Mouse (Mus musculus): ENCODE measurements around the gene Gm21987. TPM values are rescaled to one million over a fixed set of nuclear protein-coding genes. Genes with fewer than 3 reads are reported as not detected.
"Not testable (repeated sequence)": the region's sequence is repeated elsewhere in the genome, so short reads cannot be mapped to it uniquely, and the experiment has no call there.

Gene Gm21987
- not detected for total RNA-seq (2021)
- long read RNA-seq, experiment 1, partial matches to known transcripts, result 0 of 2 reads
- long read RNA-seq, experiment 1, other reads (novel, unspliced or antisense), result 2 of 2 reads
- long read RNA-seq, experiment 2, result 0 reads

GRCm38 (mm10) chr16:38346529-38347325 lies at the start of gene Gm21987, which contains the start of gene Cox17:
Gm21987 (plus strand) TSS chr16:38347040.
Cox17 (plus strand) TSS chr16:38346991.
- DNase-seq (ENCODE audit: low spot score in 2 of 2), result peak; percentile 89 to 94

- no peak for DNase-seq (ENCODE audit: low spot score in 2 of 2)
Measured at GRCm38 (mm10) chr16:38298410-38298809, 48.4 kb upstream of the Gm21987 start.

GRCm38 (mm10) chr16:38302367-38302766 lies 44.5 kb upstream of the Gm21987 start:
- no peak for DNase-seq (ENCODE audit: low spot score in 2 of 2)

GRCm38 (mm10) chr16:38304460-38305194 lies 42.2 kb upstream of the Gm21987 start:
- no peak for DNase-seq (ENCODE audit: low spot score in 2 of 2)

GRCm38 (mm10) chr16:38306571-38307220 lies 40.1 kb upstream of the Gm21987 start:
- no peak for DNase-seq (ENCODE audit: low spot score in 2 of 2)

- DNase-seq (ENCODE audit: low spot score in 2 of 2), result no peak
Measured at GRCm38 (mm10) chr16:38307221-38307605, 39.6 kb upstream of the Gm21987 start.

GRCm38 (mm10) chr16:38307651-38308050 lies 39.2 kb upstream of the Gm21987 start:
- no peak for DNase-seq (ENCODE audit: low spot score in 2 of 2)

GRCm38 (mm10) chr16:38308195-38308594 lies 38.6 kb upstream of the Gm21987 start:
- DNase-seq (ENCODE audit: low spot score in 2 of 2), result no peak

- no peak for DNase-seq (ENCODE audit: low spot score in 2 of 2)
Measured at GRCm38 (mm10) chr16:38318492-38318891, 28.3 kb upstream of the Gm21987 start.

GRCm38 (mm10) chr16:38319087-38319486 lies 27.8 kb upstream of the Gm21987 start:
- no peak for DNase-seq (ENCODE audit: low spot score in 2 of 2)

- DNase-seq (ENCODE audit: low spot score in 2 of 2), result peak; percentile 60 to 70
Measured at GRCm38 (mm10) chr16:38321452-38321935, 25.3 kb upstream of the Gm21987 start.

- no peak for DNase-seq (ENCODE audit: low spot score in 2 of 2)
Measured at GRCm38 (mm10) chr16:38324311-38324710, 22.5 kb upstream of the Gm21987 start.

GRCm38 (mm10) chr16:38326778-38327397 lies 20.0 kb upstream of the Gm21987 start:
- DNase-seq (ENCODE audit: low spot score in 2 of 2), result no peak

- DNase-seq (ENCODE audit: low spot score in 2 of 2), result no peak
Measured at GRCm38 (mm10) chr16:38329340-38329739, 17.5 kb upstream of the Gm21987 start.

GRCm38 (mm10) chr16:38334431-38334830 lies 12.4 kb upstream of the Gm21987 start:
- DNase-seq (ENCODE audit: low spot score in 2 of 2), result no peak

- not testable (repeated sequence) for DNase-seq (ENCODE audit: low spot score in 2 of 2)
Measured at GRCm38 (mm10) chr16:38338077-38338476, 8.8 kb upstream of the Gm21987 start.

- peak; percentile 75 to 80 for DNase-seq (ENCODE audit: low spot score in 2 of 2)
Measured at GRCm38 (mm10) chr16:38341396-38342324, 5.2 kb upstream of the Gm21987 start, which contains the start of gene Maats1. Maats1 (minus strand) TSS chr16:38342143.

- no peak for DNase-seq (ENCODE audit: low spot score in 2 of 2)
Measured at GRCm38 (mm10) chr16:38344941-38345725, 1.7 kb upstream of the Gm21987 start.

- DNase-seq (ENCODE audit: low spot score in 2 of 2), result no peak
Measured at GRCm38 (mm10) chr16:38347588-38347987, 748 bp downstream of the Gm21987 start.
